Mouse (Mus musculus) MEL-GATA-1-ER (cell line): ENCODE measurements around the gene Musk.
A peak's percentile ranks its signal among the peaks of the same experiment; 100 is the strongest.

Source experiments
- DNase-seq: peaks from one replicate; pipeline ENCODE4 v3.0.0-alpha.2; 2012; ENCODE audit warnings: low read depth; ENCODE audit errors: extremely low read depth

The Musk gene

GRCm38 (mm10) chr4:58413188-58414185 lies 127.7 kb downstream of the Musk start:
- DNase-seq, result no peak

- DNase-seq, result no peak
Measured at GRCm38 (mm10) chr4:58415537-58415936, 129.8 kb downstream of the Musk start.

- DNase-seq, result no peak
Measured at GRCm38 (mm10) chr4:58417319-58417718, 131.6 kb downstream of the Musk start.

GRCm38 (mm10) chr4:58419225-58419624 lies 133.5 kb downstream of the Musk start:
- no peak for DNase-seq

GRCm38 (mm10) chr4:58423276-58423930 lies 137.6 kb downstream of the Musk start:
- DNase-seq, result peak; percentile 10
